ENCODE assay signal across 17 mouse cellular contexts in genomic region chr1:62767611-62768010, GRCm38 (mm10).
DNase-seq lines count a peak whose midpoint lies in the region; ATAC-seq and TF ChIP-seq lines count a peak whose summit lies in the region.
"Had no signal": no experiment of that assay in that cellular context is flagged by ENCODE, and none has a peak within 500 bp of the region (broad histone marks: within the 10 kb centered on the region; RNA-seq: fewer than 3 reads in every experiment).

No protein-coding gene starts in this region.

- H3K27ac ChIP-seq in kidney, postnatal 0 days: peak overlapping the region; percentile 31; the same call in 1 of the 2 replicates
- H3K27ac ChIP-seq: liver, embryonic 12.5 days; midbrain, embryonic 12.5 days had no signal

- DNase-seq in kidney, postnatal 0 days (ENCODE audit: low spot score): no peak
- DNase-seq in kidney, postnatal 14 days: no peak
- DNase-seq in ES-CJ7 (ENCODE audit: low read depth, low spot score) (peak; percentile 96), R1 (ENCODE audit: low read depth, low spot score) (peak; percentile 98)
- no peak for DNase-seq in thymus, postnatal 14 days
- DNase-seq in heart, postnatal 10 days: no peak
- DNase-seq: cerebellum, adult 9-10 months; heart, postnatal 4 days; left cerebral cortex, postnatal 4 days; lung, embryonic 14.5 days had no signal

- no peak overlapping the region for H3ac ChIP-seq in myocyte (ENCODE audit: control insufficient read depth, insufficient read length)

- H3K4me3 ChIP-seq in kidney, postnatal 0 days (replicated peaks; ENCODE audit: low read depth, low read length): no peak overlapping the region
- no peak overlapping the region for H3K4me3 ChIP-seq in myocyte
- H3K4me3 ChIP-seq: erythroblast, embryonic 14.5 days; heart, embryonic 12.5 days; liver, embryonic 12.5 days; midbrain, embryonic 12.5 days had no signal

- WGBS in kidney, postnatal 0 days: 60% methylated on average over 9 of the region's 9 CpGs

- peak overlapping the region; percentile 34; the same call in 1 of the 2 replicates for H3K4me2 ChIP-seq in kidney, postnatal 0 days (ENCODE audit: low read length)
- H3K4me2 ChIP-seq in myocyte (ENCODE audit: low read depth): peak overlapping the region; percentile 19
- H3K4me2 ChIP-seq: heart, embryonic 12.5 days; liver, embryonic 12.5 days; lung, embryonic 14.5 days; midbrain, embryonic 12.5 days had no signal

- 0 out of 2 replicates have a peak, but pooled peaks cover 6% of the 10 kb centered on the region for H3K4me1 ChIP-seq in kidney, postnatal 0 days (replicated peaks; ENCODE audit: insufficient read depth, low read length)
- H3K4me1 ChIP-seq: midbrain, embryonic 12.5 days had no signal

- no peaks in the 10 kb centered on the region for H3K9me3 ChIP-seq in kidney, postnatal 0 days (replicated peaks; ENCODE audit: low read length)
- H3K9me3 ChIP-seq: heart, embryonic 12.5 days; liver, embryonic 12.5 days; midbrain, embryonic 12.5 days had no signal

- intact Hi-C loops in heart, postnatal 10 days (cut with DNase I): no loop called here

- no peak for TF ChIP-seq POLR2A in myocyte (IDR thresholded peaks at IDR 0.05; ENCODE audit: insufficient read length, low read depth)

- no peaks in the 10 kb centered on the region for H3K79me2 ChIP-seq in myocyte (ENCODE audit: control insufficient read depth, insufficient read depth)

- H3K9ac ChIP-seq in kidney, postnatal 0 days (ENCODE audit: low read depth, low read length): no peak overlapping the region
- H3K9ac ChIP-seq: heart, embryonic 12.5 days; liver, embryonic 12.5 days; lung, embryonic 14.5 days; midbrain, embryonic 12.5 days had no signal

- no peaks in the 10 kb centered on the region for H3K27me3 ChIP-seq in kidney, postnatal 0 days (ENCODE audit: insufficient read depth, low read length)
- H3K27me3 ChIP-seq in myocyte (ENCODE audit: control insufficient read depth, insufficient read depth, insufficient read length): no peaks in the 10 kb centered on the region
- H3K27me3 ChIP-seq: heart, embryonic 12.5 days had no signal

- peaks cover 4% of the 10 kb centered on the region; the same call in 1 of the 2 replicates for H3K36me3 ChIP-seq in kidney, postnatal 0 days (ENCODE audit: insufficient read depth, low read length)
- H3K36me3 ChIP-seq in myocyte (ENCODE audit: control insufficient read depth, insufficient read depth): peaks cover 16% of the 10 kb centered on the region
- H3K36me3 ChIP-seq: heart, embryonic 12.5 days; liver, embryonic 12.5 days; midbrain, embryonic 12.5 days had no signal

- no peak for TF ChIP-seq CTCF in kidney, postnatal 0 days (IDR thresholded peaks at IDR 0.05; ENCODE audit: low read depth)

- ATAC-seq in kidney, postnatal 0 days (replicated peaks; ENCODE audit: low FRiP score, low read depth): peak; percentile 42; the same call in 1 of the 2 replicates
- ATAC-seq: CD4-positive, CD25-positive, alpha-beta regulatory T cell, adult 4 months; forebrain, embryonic 14.5 days; liver, embryonic 12.5 days had no signal

TF ChIP-seq in myocyte, 11 proteins besides CTCF, POLR2A, EP300 and RAD21:
- TF ChIP-seq E2F4 (IDR thresholded peaks at IDR 0.05; ENCODE audit: insufficient read depth) (no peak), TCF3 (IDR thresholded peaks at IDR 0.05; ENCODE audit: insufficient read length, low read depth) (no peak), TCF12 (IDR thresholded peaks at IDR 0.05; ENCODE audit: insufficient read depth, poor library complexity, severe bottlenecking) (no peak), MYOG (IDR thresholded peaks at IDR 0.05; ENCODE audit: control insufficient read depth in 1 of 3, insufficient read depth in 1 of 3, insufficient read length in 2 of 3, low read depth in 2 of 3) (no peak), CEBPB (IDR thresholded peaks at IDR 0.05; ENCODE audit: insufficient read depth, poor library complexity, severe bottlenecking) (no peak), USF1 (IDR thresholded peaks at IDR 0.05; ENCODE audit: low read depth) (no peak), SRF (IDR thresholded peaks at IDR 0.05; ENCODE audit: control insufficient read depth, insufficient read length, low read depth) (no peak), MAX (IDR thresholded peaks at IDR 0.05; ENCODE audit: low read depth) (no peak), MYOD1 (IDR thresholded peaks at IDR 0.05; ENCODE audit: control insufficient read depth in 1 of 3, insufficient read length in 2 of 3, low read depth in 2 of 3) (no peak), POLR2AphosphoS2 (IDR thresholded peaks at IDR 0.05; ENCODE audit: insufficient read length, low read depth) (no peak), REST (IDR thresholded peaks at IDR 0.05; ENCODE audit: insufficient read depth, insufficient read length) (no peak)

Comparison
In these comparisons a context has a peak if more than half of its experiments do, and no peak if none do; other contexts are left out.
1. DNase-seq: peak in ES-CJ7 (single experiment) and R1 (single experiment); none in kidney, postnatal 0 days (single experiment), kidney, postnatal 14 days (single experiment), thymus, postnatal 14 days (single experiment) and heart, postnatal 10 days (0 of 2).